Mouse (Mus musculus): ENCODE data around the gene Stra6. TPM values are rescaled to one million over a fixed set of nuclear protein-coding genes. Genes with fewer than 3 reads are reported as not detected.

Stra6 gene
- total RNA-seq, 2 experiments from 2014 or later: not detected

- no peak for ATAC-seq (ENCODE audit: poor library complexity, severe bottlenecking)
Observed at GRCm38 (mm10) chr9:58092581-58093269, 29.1 kb downstream of the Stra6 start.

GRCm38 (mm10) chr9:58093776-58094175 is 30.2 kb downstream of the Stra6 start:
- ATAC-seq (ENCODE audit: poor library complexity, severe bottlenecking): no peak

- ATAC-seq (ENCODE audit: poor library complexity, severe bottlenecking): no peak
Observed at GRCm38 (mm10) chr9:58095977-58096376, 32.4 kb downstream of the Stra6 start.

- ATAC-seq (ENCODE audit: poor library complexity, severe bottlenecking): no peak
Observed at GRCm38 (mm10) chr9:58096629-58097301, 33.2 kb downstream of the Stra6 start.

GRCm38 (mm10) chr9:58099836-58100565 is 36.4 kb downstream of the Stra6 start:
- ATAC-seq (ENCODE audit: poor library complexity, severe bottlenecking): no peak

GRCm38 (mm10) chr9:58102013-58102412 is 38.4 kb downstream of the Stra6 start:
- no peak for ATAC-seq (ENCODE audit: poor library complexity, severe bottlenecking)

- no peak for ATAC-seq (ENCODE audit: poor library complexity, severe bottlenecking)
Observed at GRCm38 (mm10) chr9:58103647-58104046, 40.1 kb downstream of the Stra6 start.

GRCm38 (mm10) chr9:58105595-58106169 is 42.1 kb downstream of the Stra6 start:
- no peak for ATAC-seq (ENCODE audit: poor library complexity, severe bottlenecking)

GRCm38 (mm10) chr9:58107494-58107893 is 43.9 kb downstream of the Stra6 start:
- ATAC-seq (ENCODE audit: poor library complexity, severe bottlenecking): no peak

- no peak for ATAC-seq (ENCODE audit: poor library complexity, severe bottlenecking)
Observed at GRCm38 (mm10) chr9:58110787-58111186, 47.2 kb downstream of the Stra6 start.

- ATAC-seq (ENCODE audit: poor library complexity, severe bottlenecking): no peak
Observed at GRCm38 (mm10) chr9:58111431-58111830, 47.8 kb downstream of the Stra6 start.

GRCm38 (mm10) chr9:58112321-58112751 is 48.7 kb downstream of the Stra6 start:
- no peak for ATAC-seq (ENCODE audit: poor library complexity, severe bottlenecking)

GRCm38 (mm10) chr9:58112866-58113278 is 49.3 kb downstream of the Stra6 start:
- ATAC-seq (ENCODE audit: poor library complexity, severe bottlenecking): no peak

GRCm38 (mm10) chr9:58113279-58113884 is 49.8 kb downstream of the Stra6 start:
- ATAC-seq (ENCODE audit: poor library complexity, severe bottlenecking): no peak

- no peak for ATAC-seq (ENCODE audit: poor library complexity, severe bottlenecking)
Observed at GRCm38 (mm10) chr9:58114019-58114418, 50.4 kb downstream of the Stra6 start.

GRCm38 (mm10) chr9:58115297-58115925 is 51.8 kb downstream of the Stra6 start:
- no peak for ATAC-seq (ENCODE audit: poor library complexity, severe bottlenecking)

- no peak for ATAC-seq (ENCODE audit: poor library complexity, severe bottlenecking)
Observed at GRCm38 (mm10) chr9:58116024-58116651, 52.5 kb downstream of the Stra6 start.

GRCm38 (mm10) chr9:58118671-58119070 is 55.1 kb downstream of the Stra6 start, which contains the start of gene Ccdc33:
Gene Ccdc33 (minus strand): TSS chr9:58118823.
- no peak for ATAC-seq (ENCODE audit: poor library complexity, severe bottlenecking)

GRCm38 (mm10) chr9:58125085-58125484 is 61.5 kb downstream of the Stra6 start:
- ATAC-seq (ENCODE audit: poor library complexity, severe bottlenecking): no peak

- no peak for ATAC-seq (ENCODE audit: poor library complexity, severe bottlenecking)
Observed at GRCm38 (mm10) chr9:58125811-58126210, 62.2 kb downstream of the Stra6 start.
